Mouse (Mus musculus): Measurements from ENCODE around the gene Moxd1.

GRCm38 (mm10) chr10:24296608-24297007, 73.3 kb downstream of the Moxd1 start:
- TF ChIP-seq POLR2A (IDR thresholded peaks at IDR 0.05; ENCODE audit: borderline replicate concordance, extremely low read depth, insufficient read depth, insufficient read length, poor library complexity, severe bottlenecking) = no peak
- no peak for TF ChIP-seq CTCF (IDR thresholded peaks at IDR 0.05; ENCODE audit: borderline replicate concordance, extremely low read depth, insufficient read depth, insufficient read length)
